Mouse (Mus musculus) heart, postnatal 0 days (tissue): ENCODE measurements around the gene Cpox.

Experiments
- CTCF ChIP-seq: IDR thresholded peaks from 2 replicates; pipeline ENCODE4 v1.5.1; 2016; ENCODE audit warnings: antibody characterized with exemption, control low read depth, low read depth
- EP300 ChIP-seq: IDR thresholded peaks from 2 replicates; pipeline ENCODE4 v1.6.1; 2016; ENCODE audit warnings: antibody characterized with exemption, low read depth

DNA sequence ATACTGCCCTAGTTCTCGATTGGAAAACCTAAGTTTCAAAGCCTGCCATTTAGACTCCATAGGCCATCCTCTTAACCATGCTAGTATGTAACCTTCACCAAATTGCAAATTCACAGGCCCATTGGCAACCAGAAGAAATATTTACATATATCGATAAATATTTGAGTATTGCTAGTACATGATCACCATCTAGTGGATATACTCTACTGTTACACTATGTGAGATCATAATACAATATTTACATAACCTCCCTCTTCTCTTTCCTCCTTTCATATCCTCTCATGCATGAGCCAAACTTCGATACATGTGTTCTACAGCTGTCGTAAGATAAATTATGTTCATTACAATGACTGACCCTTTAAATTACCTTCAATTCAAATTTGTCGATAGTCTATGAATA, 7.1 kb upstream of the Cpox start:
- peak; percentile 53 for TF ChIP-seq CTCF
- no peak for TF ChIP-seq EP300
